ENCODE assay signal across 21 mouse cellular contexts in the genomic region with DNA sequence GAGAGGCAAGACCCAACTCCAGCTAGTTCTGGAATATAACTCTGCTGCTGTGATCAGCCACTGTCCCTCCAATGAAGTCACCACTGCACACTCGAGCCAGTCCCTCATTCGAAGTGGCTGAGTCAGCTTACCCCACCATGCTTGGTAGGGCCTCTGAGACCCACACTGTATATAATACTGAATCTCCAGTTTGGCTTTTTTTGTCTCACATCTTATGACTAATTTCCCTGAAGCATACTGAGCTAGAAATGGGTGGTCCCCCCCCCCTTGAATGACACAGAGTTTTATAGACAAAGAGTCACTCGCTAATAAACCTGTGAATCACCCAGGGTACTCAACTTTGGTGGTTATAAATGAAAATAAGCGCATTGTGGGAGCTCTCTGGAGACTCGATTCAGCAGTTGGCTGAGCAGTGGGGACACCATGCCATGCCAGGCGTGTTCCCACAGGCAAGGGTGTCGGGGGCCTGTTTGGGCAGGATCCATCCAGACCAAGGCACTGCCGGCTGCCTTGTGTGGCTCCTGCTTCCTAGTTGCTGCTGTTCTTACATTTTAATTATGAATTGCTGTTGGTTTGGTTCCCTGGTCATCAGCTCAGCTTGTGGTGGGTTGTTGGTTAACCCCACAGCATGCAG.
A peak's percentile ranks its signal among the peaks of the same experiment; 100 is the strongest.
DNase-seq lines count a peak whose midpoint lies in the region; ATAC-seq lines count a peak whose summit lies in the region.
"Had no signal": no experiment of that assay in that cellular context is flagged by ENCODE, and none has a peak within 500 bp of the region (broad histone marks: within the 10 kb centered on the region; RNA-seq: fewer than 3 reads in every experiment).

No protein-coding gene starts in this region.

- 84% methylated on average over 8 of the region's 8 CpGs for WGBS in liver, embryonic 11.5 days

- peak; percentile 64 for DNase-seq in 3134 (ENCODE audit: extremely low read depth, insufficient read length, low spot score)
- peak; percentile 47 for DNase-seq in 3T3-L1 (ENCODE audit: low read depth, low spot score)
- DNase-seq in brain, adult 2 months (ENCODE audit: low read depth, low spot score) = peak; percentile 31
- DNase-seq in urinary bladder, postnatal 14 days (ENCODE audit: low spot score) = peak; percentile 69
- DNase-seq in thymus, postnatal 10 days (ENCODE audit: low spot score in 2 of 2) = no peak
- DNase-seq in liver, embryonic 11.5 days (ENCODE audit: low spot score) = no peak
- DNase-seq: adrenal gland, postnatal 14 days; cerebellum, adult 2 months; cerebellum, postnatal 10 days; embryo, embryonic 11 days; gastrocnemius, postnatal 36 days; heart, adult 11 months; heart, postnatal 4 days had no signal

- no peaks in the 10 kb centered on the region for H3K27me3 ChIP-seq in liver, embryonic 11.5 days (replicated peaks; ENCODE audit: control insufficient read depth, insufficient read depth, low read length)
- H3K27me3 ChIP-seq: CH12.LX; embryonic facial prominence, embryonic 15.5 days; forebrain, embryonic 15.5 days; heart, embryonic 13.5 days; hindbrain, embryonic 12.5 days had no signal

- ATAC-seq in liver, embryonic 11.5 days (replicated peaks; ENCODE audit: low FRiP score) = no peak
- ATAC-seq in cerebellum, adult (ENCODE audit: insufficient number of reproducible peaks, low FRiP score, low TSS enrichment) = no peak
- ATAC-seq: forebrain, embryonic 15.5 days; hindbrain, embryonic 16.5 days; inflammation-experienced regulatory T-cells, adult 6 months had no signal

- H3K27ac ChIP-seq in liver, embryonic 11.5 days (ENCODE audit: low read depth, low read length) = no peak overlapping the region
- H3K27ac ChIP-seq: embryonic facial prominence, embryonic 15.5 days; forebrain, embryonic 15.5 days; heart, embryonic 13.5 days; hindbrain, embryonic 12.5 days had no signal

- H3K36me3 ChIP-seq in liver, embryonic 11.5 days (ENCODE audit: control insufficient read depth, insufficient read depth, low read length) = no peaks in the 10 kb centered on the region
- H3K36me3 ChIP-seq: embryonic facial prominence, embryonic 15.5 days; forebrain, embryonic 15.5 days; heart, embryonic 13.5 days; hindbrain, embryonic 12.5 days had no signal

- no peaks in the 10 kb centered on the region for H3K9me3 ChIP-seq in liver, embryonic 11.5 days (ENCODE audit: control insufficient read depth, low read length)
- H3K9me3 ChIP-seq: embryonic facial prominence, embryonic 15.5 days; forebrain, embryonic 15.5 days; heart, embryonic 13.5 days; hindbrain, embryonic 12.5 days had no signal

- H3K9ac ChIP-seq in liver, embryonic 11.5 days (ENCODE audit: low read depth, low read length) = no peak overlapping the region
- H3K9ac ChIP-seq: embryonic facial prominence, embryonic 15.5 days; forebrain, embryonic 15.5 days; heart, embryonic 13.5 days; hindbrain, embryonic 12.5 days had no signal

- no peak overlapping the region for H3K4me2 ChIP-seq in liver, embryonic 11.5 days
- H3K4me2 ChIP-seq: embryonic facial prominence, embryonic 15.5 days; forebrain, embryonic 15.5 days; heart, embryonic 13.5 days; hindbrain, embryonic 12.5 days had no signal

- no peaks in the 10 kb centered on the region; the same call in 1 of the 2 replicates for H3K4me1 ChIP-seq in liver, embryonic 11.5 days (replicated peaks; ENCODE audit: control insufficient read depth, insufficient read depth, low read length)
- H3K4me1 ChIP-seq: forebrain, embryonic 15.5 days had no signal

- H3K4me3 ChIP-seq in liver, embryonic 11.5 days (ENCODE audit: low read depth, low read length) = no peak overlapping the region
- H3K4me3 ChIP-seq: embryonic facial prominence, embryonic 15.5 days; forebrain, embryonic 15.5 days; heart, embryonic 13.5 days; hindbrain, embryonic 12.5 days had no signal

Comparison
In these comparisons a context has a peak if more than half of its experiments do, and no peak if none do; other contexts are left out.
1. DNase-seq: peak in 3134 (single experiment), 3T3-L1 (single experiment), brain, adult 2 months (single experiment) and urinary bladder, postnatal 14 days (single experiment); none in thymus, postnatal 10 days (0 of 2) and liver, embryonic 11.5 days (single experiment).